Mouse (Mus musculus) lung, postnatal 10 days (tissue): ENCODE data around the gene Gm7735.
"Not testable (repeated sequence)": the region's sequence is repeated elsewhere in the genome, so short reads cannot be mapped to it uniquely, and the experiment has no call there.

Experiments used
- DNase-seq: peaks from one replicate; pipeline ENCODE4 v3.0.0; 2021

Gene Gm7735

GRCm38 (mm10) chr16:89169190-89169589, at the start of gene Gm7735:
Gm7735 (plus strand) TSS chr16:89169490.
- DNase-seq, result not testable (repeated sequence)

GRCm38 (mm10) chr16:89140551-89140950, 28.7 kb upstream of the Gm7735 start, which contains the start of gene Gm6358:
Gm6358 (plus strand) TSS chr16:89140851.
- no peak for DNase-seq

- no peak for DNase-seq
Observed at GRCm38 (mm10) chr16:89150786-89151185, 18.5 kb upstream of the Gm7735 start, which contains the start of gene Gm10061. Gm10061 (plus strand) TSS chr16:89151086.

GRCm38 (mm10) chr16:89157652-89158051, 11.6 kb upstream of the Gm7735 start, which contains the start of gene Gm9789:
Gm9789 (plus strand) TSS chr16:89157952.
- no peak for DNase-seq

- no peak for DNase-seq
Observed at GRCm38 (mm10) chr16:89174435-89174834, 5.1 kb downstream of the Gm7735 start, which contains the start of gene 1110057P08Rik. 1110057P08Rik (plus strand) TSS chr16:89174735.

- no peak for DNase-seq
Observed at GRCm38 (mm10) chr16:89188621-89189020, 19.3 kb downstream of the Gm7735 start.

GRCm38 (mm10) chr16:89205561-89205960, 36.3 kb downstream of the Gm7735 start, which contains the start of gene Krtap20-2:
Krtap20-2 (plus strand) TSS chr16:89205861.
- DNase-seq, result no peak
